Mouse (Mus musculus) cerebellum, postnatal 36 days (tissue): ENCODE results near the gene Ttyh1.

ENCODE experiments used
- DNase-seq, 2 experiments: peaks; one replicate each; pipeline ENCODE4 v3.0.0; 2021 to 2022; ENCODE audit warnings: mixed read lengths in 2 of 2

Ttyh1 gene

GRCm38 (mm10) chr7:4123732-4124131 lies 4.5 kb downstream of the Ttyh1 start:
- DNase-seq, result peak; percentile 78 to 84

- peak; percentile 53 to 59 for DNase-seq
Observed at GRCm38 (mm10) chr7:4124315-4124759, 5.1 kb downstream of the Ttyh1 start.

- no peak for DNase-seq
Observed at GRCm38 (mm10) chr7:4124856-4125255, 5.6 kb downstream of the Ttyh1 start.

GRCm38 (mm10) chr7:4125306-4125705 lies 6.1 kb downstream of the Ttyh1 start:
- no peak for DNase-seq

GRCm38 (mm10) chr7:4126992-4127785 lies 8.0 kb downstream of the Ttyh1 start:
- no peak for DNase-seq

- DNase-seq, result no peak
Observed at GRCm38 (mm10) chr7:4127894-4128293, 8.7 kb downstream of the Ttyh1 start.

- no peak for DNase-seq
Observed at GRCm38 (mm10) chr7:4128860-4129259, 9.7 kb downstream of the Ttyh1 start.

- DNase-seq, result peak; percentile 89 to 93
Observed at GRCm38 (mm10) chr7:4130686-4131452, 11.7 kb downstream of the Ttyh1 start.

- DNase-seq, result no peak
Observed at GRCm38 (mm10) chr7:4131964-4132363, 12.8 kb downstream of the Ttyh1 start.

GRCm38 (mm10) chr7:4132581-4132980 lies 13.4 kb downstream of the Ttyh1 start:
- no peak for DNase-seq

GRCm38 (mm10) chr7:4132998-4133397 lies 13.8 kb downstream of the Ttyh1 start:
- no peak for DNase-seq

- DNase-seq, result no peak
Observed at GRCm38 (mm10) chr7:4134911-4135310, 15.7 kb downstream of the Ttyh1 start.

GRCm38 (mm10) chr7:4136404-4136770 lies 17.2 kb downstream of the Ttyh1 start:
- no peak for DNase-seq

- DNase-seq, result peak; percentile 99 to 100
Observed at GRCm38 (mm10) chr7:4136771-4137531, 17.7 kb downstream of the Ttyh1 start, which contains the start of gene Leng8. Gene Leng8, plus strand, starts transcription at chr7:4137039.

GRCm38 (mm10) chr7:4137746-4138145 lies 18.5 kb downstream of the Ttyh1 start:
- DNase-seq, result peak in 1 of 2 experiments; percentile 12

GRCm38 (mm10) chr7:4138181-4138580 lies 19.0 kb downstream of the Ttyh1 start:
- DNase-seq, result peak in 1 of 2 experiments; percentile 2

GRCm38 (mm10) chr7:4138671-4139070 lies 19.5 kb downstream of the Ttyh1 start:
- peak in 1 of 2 experiments; percentile 1 for DNase-seq

- DNase-seq, result no peak
Observed at GRCm38 (mm10) chr7:4139391-4139790, 20.2 kb downstream of the Ttyh1 start.

GRCm38 (mm10) chr7:4141648-4142325 lies 22.6 kb downstream of the Ttyh1 start:
- no peak for DNase-seq

GRCm38 (mm10) chr7:4142796-4143445 lies 23.7 kb downstream of the Ttyh1 start:
- peak in 1 of 2 experiments; percentile 4 for DNase-seq

GRCm38 (mm10) chr7:4143506-4143905 lies 24.3 kb downstream of the Ttyh1 start:
- peak in 1 of 2 experiments; percentile 2 for DNase-seq

GRCm38 (mm10) chr7:4144046-4144445 lies 24.8 kb downstream of the Ttyh1 start:
- DNase-seq, result no peak
